Mouse (Mus musculus): ENCODE data around the gene Mri1.

DNA sequence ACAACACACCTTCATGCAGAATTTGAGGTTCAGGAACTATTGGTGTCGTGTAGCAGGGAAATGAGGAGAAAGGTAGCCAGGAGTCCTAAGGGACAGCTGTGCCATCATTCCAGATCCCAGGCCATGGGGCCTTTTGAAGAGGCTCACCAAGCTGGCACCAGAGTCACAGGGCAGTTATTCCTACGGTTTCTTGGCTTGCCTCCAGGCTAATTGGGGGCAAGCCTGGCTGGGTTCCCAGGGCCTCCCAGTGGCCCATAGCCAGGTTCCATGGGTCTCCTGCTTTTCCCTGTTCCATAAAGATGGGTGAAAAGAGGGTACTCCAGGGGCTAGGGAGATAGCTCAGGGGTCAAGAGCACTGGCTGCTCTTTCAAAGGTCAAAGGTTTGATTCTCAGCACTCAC is 15.3 kb downstream of the Mri1 start:
- TF ChIP-seq CTCF (IDR thresholded peaks at IDR 0.05): no peak
- TF ChIP-seq POLR2A (IDR thresholded peaks at IDR 0.05; ENCODE audit: insufficient read depth, low read depth, low read length): no peak
- TF ChIP-seq EP300 (IDR thresholded peaks at IDR 0.05; ENCODE audit: insufficient read depth, low read depth, low read length): no peak
